Mouse (Mus musculus) T-helper 1 cell (primary cell): Measurements from ENCODE around the gene Emc4.

ENCODE experiments used
- in situ Hi-C: fragments of 300-600 bp; cut with MboI, MseI; formaldehyde crosslinking; loops from one replicate; pipeline ENCODE4 v1.15.1; 2025; ENCODE audit warnings: high pct_unique_total_duplicates

Emc4 gene

GRCm38 (mm10) chr2:112367726-112368673 is at the start of gene Emc4:
Emc4 (minus strand) TSS chr2:112368027.
- in situ Hi-C loops, result loop anchor here (5.0 kb wide), 1 partner anchor 111 kb away; the partner anchor contains the start of gene Nutm1

GRCm38 (mm10) chr2:112407030-112407429 is 39.2 kb upstream of the Emc4 start:
- in situ Hi-C loops, result no loop called here

GRCm38 (mm10) chr2:112396649-112397048 is 28.8 kb upstream of the Emc4 start:
- in situ Hi-C loops, result no loop called here

- in situ Hi-C loops, result no loop called here
These were observed 26.1 kb upstream of the Emc4 start for GRCm38 (mm10) chr2:112393958-112394357.

GRCm38 (mm10) chr2:112392689-112393088 is 24.9 kb upstream of the Emc4 start:
- in situ Hi-C loops, result no loop called here

- in situ Hi-C loops, result no loop called here
These were observed 23.6 kb upstream of the Emc4 start for GRCm38 (mm10) chr2:112391346-112392000.

GRCm38 (mm10) chr2:112390843-112391242 is 23.0 kb upstream of the Emc4 start:
- in situ Hi-C loops, result no loop called here

- in situ Hi-C loops, result no loop called here
These were observed 13.4 kb upstream of the Emc4 start for GRCm38 (mm10) chr2:112381219-112381618.

- in situ Hi-C loops, result no loop called here
These were observed 12.3 kb upstream of the Emc4 start for GRCm38 (mm10) chr2:112380131-112380530.

- in situ Hi-C loops, result loop anchor here (10.0 kb wide), 1 partner anchor 96 kb away; no protein-coding TSS in a partner anchor
These were observed 11.4 kb upstream of the Emc4 start, which contains the start of gene Katnbl1 for GRCm38 (mm10) chr2:112378973-112379898. Katnbl1 (plus strand) TSS chr2:112379211.

GRCm38 (mm10) chr2:112374610-112375009 is 6.8 kb upstream of the Emc4 start:
- in situ Hi-C loops, result loop anchor here (10.0 kb wide), 1 partner anchor 100 kb away; no protein-coding TSS in a partner anchor

- in situ Hi-C loops, result loop anchor here (10.0 kb wide), 1 partner anchor 102 kb away; no protein-coding TSS in a partner anchor
These were observed 5.3 kb upstream of the Emc4 start for GRCm38 (mm10) chr2:112373141-112373540.

- in situ Hi-C loops, result loop anchor here (5.0 to 10.0 kb wide), 2 partner anchors 105 to 113 kb away; partner anchors contain the start of gene Nutm1
These were observed 2.1 kb upstream of the Emc4 start for GRCm38 (mm10) chr2:112369941-112370340.

- in situ Hi-C loops, result loop anchor here (5.0 kb wide), 1 partner anchor 110 kb away; the partner anchor contains the start of gene Nutm1
These were observed 605 bp downstream of the Emc4 start for GRCm38 (mm10) chr2:112367222-112367621.

GRCm38 (mm10) chr2:112360781-112361169 is 7.1 kb downstream of the Emc4 start:
- in situ Hi-C loops, result no loop called here

- in situ Hi-C loops, result no loop called here
These were observed 7.6 kb downstream of the Emc4 start for GRCm38 (mm10) chr2:112360012-112360780.

- in situ Hi-C loops, result no loop called here
These were observed 8.2 kb downstream of the Emc4 start for GRCm38 (mm10) chr2:112359611-112360010.

- in situ Hi-C loops, result no loop called here
These were observed 14.0 kb downstream of the Emc4 start for GRCm38 (mm10) chr2:112353685-112354455.

GRCm38 (mm10) chr2:112348246-112348645 is 19.6 kb downstream of the Emc4 start:
- in situ Hi-C loops, result loop anchor here (10.0 kb wide), 1 partner anchor 1053 kb away; the partner anchor contains the start of gene Olfr1278
